Mouse (Mus musculus) hindbrain, postnatal 0 days (tissue): ENCODE results near the gene Hspg2. TPM values are rescaled to one million over a fixed set of nuclear protein-coding genes. Genes with fewer than 3 reads are reported as not detected.

Experiments
- ATAC-seq: fragments of 200-750 bp; cut with Nextera tagmentation; 2 replicates; pipeline ENCODE4 v1.8.0; 2017; ENCODE audit warnings: mild to moderate bottlenecking, moderate TSS enrichment, moderate library complexity
- DNase-seq: peaks from one replicate; pipeline ENCODE4 v3.0.0-alpha.2; 2015; ENCODE audit warnings: low spot score
- H3K27ac ChIP-seq: fragments of 300-500 bp; sonication (generic); 2 replicates; pipeline ENCODE4 v1.5.1; 2014; ENCODE audit warnings: mild to moderate bottlenecking
- H3K27me3 ChIP-seq: fragments of 300-500 bp; sonication (generic); 2 replicates; pipeline ENCODE4 v1.6.1; 2014; ENCODE audit warnings: low read length, mixed read lengths; ENCODE audit not compliant: insufficient read depth
- H3K36me3 ChIP-seq: fragments of 300-500 bp; sonication (generic); 2 replicates; pipeline ENCODE4 v1.6.1; 2014; ENCODE audit warnings: low read length, mixed read lengths; ENCODE audit not compliant: insufficient read depth
- H3K4me1 ChIP-seq: fragments of 300-500 bp; sonication (generic); 2 replicates; pipeline ENCODE4 v1.6.1; 2014; ENCODE audit warnings: antibody characterized with exemption, low read length, mixed read lengths; ENCODE audit not compliant: insufficient read depth
- H3K4me2 ChIP-seq: fragments of 300-500 bp; sonication (generic); 2 replicates; pipeline ENCODE4 v1.6.1; 2014; ENCODE audit warnings: low read depth, mild to moderate bottlenecking, low read length, moderate library complexity, mixed read lengths
- H3K4me3 ChIP-seq: fragments of 300-500 bp; sonication (generic); 2 replicates; pipeline ENCODE4 v1.5.1; 2014; ENCODE audit warnings: low read length
- H3K9ac ChIP-seq: fragments of 300-500 bp; sonication (generic); replicated peaks from 2 replicates; pipeline ENCODE4 v1.6.1; 2014; ENCODE audit warnings: mild to moderate bottlenecking, low read length, moderate library complexity, mixed read lengths
- H3K9me3 ChIP-seq: fragments of 300-500 bp; sonication (generic); 2 replicates; pipeline ENCODE4 v1.6.1; 2016; ENCODE audit warnings: low read length, mixed read lengths
- CTCF ChIP-seq: IDR thresholded peaks from 2 replicates; pipeline ENCODE4 v1.5.1; 2016; ENCODE audit warnings: antibody characterized with exemption, control low read depth, low read depth
- WGBS: fragments of 180-500 bp; shearing (Covaris S2); extraction: QIAGEN DNeasy Blood & Tissue Kit; methylation state at CpG from one replicate; pipeline ENCODE4 v1.1.7; 2014; 5-methylcytosine and 5-hydroxymethylcytosine counted together
- polyA plus RNA-seq: library from polyadenylated mRNA; unstranded; fragments of >200 nt; fragmentation: Nextera tagmentation; extraction: Ambion mirVana; gene quantifications from 2 replicates; pipeline ENCODE4 v1.2.1, GENCODE M21; 2015
- total RNA-seq: library from RNA; depleted of rRNA; stranded (reverse); fragments of >200 nt; gene quantifications from 2 replicates; pipeline ENCODE4 v1.2.3, GENCODE M21; 2014

Gene Hspg2
- total and polyA plus RNA-seq, 2 experiments from 2014 or later = 3.7 to 37.8 TPM

- Histone ChIP-seq H3K27me3 (no peaks in the 10 kb centered on the region), H3K4me1 (peaks cover 21% of the 10 kb centered on the region), H3K4me3 (no peak overlapping the region), H3K9me3 (no peaks in the 10 kb centered on the region), H3K9ac (no peak overlapping the region), H3K27ac (no peak overlapping the region), H3K4me2 (no peak overlapping the region), H3K36me3 (no peaks in the 10 kb centered on the region)
- ATAC-seq (no peak), DNase-seq (no peak)
- 47% methylated on average over 20 of the region's 20 CpGs for WGBS
- TF ChIP-seq CTCF = no peak
These were observed 17.8 kb downstream of the Hspg2 start for GRCm38 (mm10) chr4:137486081-137487014.

GRCm38 (mm10) chr4:137487286-137488000, 18.9 kb downstream of the Hspg2 start:
- Histone ChIP-seq H3K27me3 (no peaks in the 10 kb centered on the region), H3K4me3 (no peak overlapping the region), H3K36me3 (no peaks in the 10 kb centered on the region), H3K9ac (no peak overlapping the region), H3K4me2 (no peak overlapping the region), H3K9me3 (no peaks in the 10 kb centered on the region), H3K4me1 (peaks cover 21% of the 10 kb centered on the region), H3K27ac (no peak overlapping the region; the same call in 1 of the 2 replicates)
- 42% methylated on average over 10 of the region's 10 CpGs for WGBS
- DNase-seq (no peak), ATAC-seq (no peak; the same call in 1 of the 2 replicates)
- no peak for TF ChIP-seq CTCF

GRCm38 (mm10) chr4:137488038-137488437, 19.5 kb downstream of the Hspg2 start:
- 36% methylated on average over 11 of the region's 11 CpGs for WGBS
- H3K27me3 ChIP-seq = no peaks in the 10 kb centered on the region
- no peaks in the 10 kb centered on the region for H3K36me3 ChIP-seq
- no peak for TF ChIP-seq CTCF
- DNase-seq (no peak), ATAC-seq (no peak)
- no peak overlapping the region for H3K4me3 ChIP-seq
- no peaks in the 10 kb centered on the region for H3K9me3 ChIP-seq
- H3K27ac ChIP-seq = peak overlapping the region; percentile 13; the same call in 1 of the 2 replicates
- no peak overlapping the region for H3K4me2 ChIP-seq
- H3K4me1 ChIP-seq = peaks cover 21% of the 10 kb centered on the region
- no peak overlapping the region for H3K9ac ChIP-seq

DNA sequence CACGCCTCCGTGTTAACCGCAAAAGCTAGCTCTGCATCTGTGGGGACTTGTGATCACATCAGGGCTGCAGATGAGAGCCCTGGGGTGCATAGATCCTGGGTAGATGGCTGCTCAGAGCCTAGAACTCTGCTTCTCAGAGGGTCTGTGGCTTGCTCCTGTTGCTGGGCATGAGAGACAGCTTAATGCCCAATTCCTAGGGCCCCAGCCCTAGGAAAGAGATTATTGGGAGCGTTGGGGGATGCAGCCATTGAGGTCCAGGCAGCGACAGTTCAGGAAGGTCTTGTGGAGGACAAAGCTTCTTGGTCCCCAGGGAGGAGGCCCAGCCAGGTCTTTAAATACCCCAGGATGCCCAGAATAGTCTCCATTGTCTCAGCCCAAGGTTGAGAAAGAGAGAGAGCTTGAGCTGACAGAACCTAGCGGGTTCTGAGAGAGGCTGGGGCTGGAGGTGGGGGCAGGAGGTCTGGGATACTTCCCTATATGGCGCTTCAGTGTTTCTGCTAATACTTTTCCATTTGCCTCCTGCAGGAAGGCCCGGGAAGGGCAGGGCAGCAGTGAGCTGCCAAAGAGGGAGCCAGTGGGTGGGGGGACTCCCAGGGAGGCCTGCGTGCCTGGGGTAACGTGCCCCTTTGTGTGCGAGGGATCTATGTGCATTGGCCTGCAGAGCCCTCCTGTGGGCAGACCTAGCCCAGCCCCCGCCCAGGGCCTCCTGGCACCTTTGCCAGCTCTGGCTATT, 20.2 kb downstream of the Hspg2 start:
- 0 out of 2 replicates have a peak overlapping the region, but pooled peaks have one; percentile 13 for H3K27ac ChIP-seq

GRCm38 (mm10) chr4:137489996-137490395, 21.4 kb downstream of the Hspg2 start:
- no peak for TF ChIP-seq CTCF
- 62% methylated on average over 8 of the region's 8 CpGs for WGBS
- ATAC-seq = no peak
- peaks cover 21% of the 10 kb centered on the region for H3K4me1 ChIP-seq
- H3K27ac ChIP-seq = no peak overlapping the region
- H3K27me3 ChIP-seq = no peaks in the 10 kb centered on the region
- no peaks in the 10 kb centered on the region for H3K36me3 ChIP-seq
- no peak for DNase-seq
- no peak overlapping the region for H3K4me2 ChIP-seq
- H3K9ac ChIP-seq = no peak overlapping the region
- H3K9me3 ChIP-seq = no peaks in the 10 kb centered on the region
- H3K4me3 ChIP-seq = no peak overlapping the region

More for the DNA sequence above, 20.2 kb downstream of the Hspg2 start:
- Histone ChIP-seq H3K9ac (no peak overlapping the region), H3K4me3 (no peak overlapping the region), H3K4me1 (peaks cover 21% of the 10 kb centered on the region), H3K27me3 (no peaks in the 10 kb centered on the region), H3K4me2 (no peak overlapping the region), H3K36me3 (no peaks in the 10 kb centered on the region), H3K9me3 (no peaks in the 10 kb centered on the region)
- ATAC-seq (peak; percentile 53), DNase-seq (peak; percentile 34)
- TF ChIP-seq CTCF = peak; percentile 61
- 20% methylated on average over 12 of the region's 12 CpGs for WGBS

DNA sequence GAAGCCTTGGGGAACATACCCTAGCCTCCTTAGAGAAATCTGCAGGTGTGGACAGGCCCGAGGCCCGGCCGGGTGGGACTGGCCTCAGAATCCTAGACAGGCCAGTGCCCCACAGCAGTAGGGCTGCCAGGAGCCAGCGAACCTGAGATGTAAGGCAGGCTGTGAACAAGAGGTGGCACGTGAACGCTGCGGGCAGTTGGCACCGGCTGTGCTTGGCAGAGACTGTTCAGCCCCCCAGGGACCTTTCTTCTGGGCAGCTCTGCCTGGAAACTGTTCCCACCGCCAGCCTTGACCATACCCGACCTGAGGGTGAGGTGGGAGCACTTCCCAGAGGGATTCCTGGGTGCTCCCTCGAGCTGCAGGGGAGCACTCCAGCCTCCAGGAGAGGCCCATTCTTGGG, 24.0 kb downstream of the Hspg2 start:
- Histone ChIP-seq H3K4me3 (no peak overlapping the region), H3K27ac (no peak overlapping the region), H3K9me3 (no peaks in the 10 kb centered on the region), H3K27me3 (no peaks in the 10 kb centered on the region), H3K36me3 (no peaks in the 10 kb centered on the region), H3K4me1 (peaks cover 10% of the 10 kb centered on the region; the same call in 1 of the 2 replicates), H3K4me2 (no peak overlapping the region), H3K9ac (no peak overlapping the region)
- ATAC-seq (no peak), DNase-seq (no peak)
- no peak for TF ChIP-seq CTCF
- 54% methylated on average over 11 of the region's 11 CpGs for WGBS
